Mouse (Mus musculus) thymus, adult 2 months (tissue): ENCODE results near the gene Plekhj1.
A peak's percentile ranks its signal among the peaks of the same experiment; 100 is the strongest.

ENCODE experiments used
- CTCF ChIP-seq: fragments of 200-500 bp; IDR thresholded peaks from 2 replicates; pipeline ENCODE4 v1.5.1; 2012; ENCODE audit warnings: mild to moderate bottlenecking, control low read depth, low read length, moderate library complexity, borderline replicate concordance; ENCODE audit not compliant: control insufficient read depth, poor library complexity, insufficient read depth; ENCODE audit errors: extremely low read depth
- POLR2A ChIP-seq: fragments of 200-500 bp; IDR thresholded peaks from 2 replicates; pipeline ENCODE4 v1.6.1; 2012; ENCODE audit warnings: mild to moderate bottlenecking, low read length, control low read depth, moderate library complexity; ENCODE audit not compliant: control insufficient read depth, poor library complexity, insufficient read depth; ENCODE audit errors: extremely low read depth

DNA sequence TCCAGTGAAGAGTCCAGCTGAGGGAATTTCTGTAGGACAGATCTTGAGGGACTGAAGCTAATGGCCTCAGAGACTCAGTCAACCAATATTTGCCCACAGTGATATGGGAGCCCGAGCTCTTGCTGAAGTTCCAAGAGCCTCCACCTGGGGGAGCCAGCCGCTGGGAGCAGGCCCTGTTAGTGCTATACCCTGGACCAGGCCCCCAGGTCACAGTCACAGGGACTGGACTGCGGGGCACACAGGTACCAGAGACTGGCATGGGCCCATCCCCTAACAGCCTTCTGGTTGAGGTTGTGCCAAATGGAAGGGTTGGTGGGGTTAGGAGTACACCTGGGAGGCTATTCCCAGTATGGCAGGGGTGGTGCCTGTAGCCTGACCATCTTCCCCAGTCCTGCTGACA lies 7.5 kb upstream of the Plekhj1 start:
- TF ChIP-seq CTCF (peak; percentile 74), POLR2A (no peak)
